In genomic region chr7:44971142-44971541, GRCm38 (mm10) we compare ENCODE assay signal across 9 mouse cellular contexts. TPM values are rescaled to one million over a fixed set of nuclear protein-coding genes. Genes with fewer than 3 reads are reported as not detected.
DNase-seq lines count a peak whose midpoint lies in the region; ATAC-seq and TF ChIP-seq lines count a peak whose summit lies in the region.
"Had no signal": no experiment of that assay in that cellular context is flagged by ENCODE, and none has a peak within 500 bp of the region (broad histone marks: within the 10 kb centered on the region; RNA-seq: fewer than 3 reads in every experiment).

No protein-coding gene starts in this region.

- H3K36me3 ChIP-seq in forebrain, embryonic 13.5 days (ENCODE audit: poor library complexity, severe bottlenecking), result peaks cover 29% of the 10 kb centered on the region
- H3K36me3 ChIP-seq in limb, embryonic 11.5 days (ENCODE audit: control insufficient read depth, insufficient read depth, low read length), result no peaks in the 10 kb centered on the region; the same call in 1 of the 2 replicates
- peaks cover 8% of the 10 kb centered on the region for H3K36me3 ChIP-seq in neural tube, embryonic 14.5 days (ENCODE audit: control insufficient read depth, insufficient read depth, low read length)

- H3K9ac ChIP-seq in forebrain, embryonic 13.5 days, result peak overlapping the region; percentile 45
- H3K9ac ChIP-seq in limb, embryonic 11.5 days (ENCODE audit: low read length), result peak overlapping the region; percentile 65
- H3K9ac ChIP-seq in neural tube, embryonic 14.5 days (replicated peaks; ENCODE audit: low read depth, low read length), result peak overlapping the region; percentile 53

- intact Hi-C loops in left cerebral cortex, adult 2 months (cut with DNase I), result no loop called here

- ATAC-seq in forebrain, embryonic 13.5 days, result no peak
- ATAC-seq in limb, embryonic 11.5 days (ENCODE audit: insufficient number of reproducible peaks, low FRiP score, low TSS enrichment, low read depth), result no peak
- ATAC-seq in neural tube, embryonic 14.5 days (ENCODE audit: low read depth), result no peak

- H3K9me3 ChIP-seq in forebrain, embryonic 13.5 days (replicated peaks), result no peaks in the 10 kb centered on the region
- H3K9me3 ChIP-seq in limb, embryonic 11.5 days (ENCODE audit: control insufficient read depth, low read length), result no peaks in the 10 kb centered on the region
- no peaks in the 10 kb centered on the region for H3K9me3 ChIP-seq in neural tube, embryonic 14.5 days (ENCODE audit: control insufficient read depth, low read length)

- peaks cover 34% of the 10 kb centered on the region for H3K4me1 ChIP-seq in forebrain, embryonic 13.5 days
- peaks cover 11% of the 10 kb centered on the region for H3K4me1 ChIP-seq in limb, embryonic 11.5 days (ENCODE audit: control insufficient read depth, insufficient read depth, low read length)
- H3K4me1 ChIP-seq in neural tube, embryonic 14.5 days (ENCODE audit: control insufficient read depth, insufficient read depth, low read length), result peaks cover 37% of the 10 kb centered on the region

- no peaks in the 10 kb centered on the region for H3K27me3 ChIP-seq in forebrain, embryonic 13.5 days
- H3K27me3 ChIP-seq in limb, embryonic 11.5 days (ENCODE audit: control insufficient read depth, insufficient read depth, low read length), result no peaks in the 10 kb centered on the region
- no peaks in the 10 kb centered on the region for H3K27me3 ChIP-seq in neural tube, embryonic 14.5 days (ENCODE audit: control insufficient read depth, insufficient read depth, low read length)
- H3K27me3 ChIP-seq: Patski had no signal

- no peak for DNase-seq in left cerebral cortex, adult 2 months (ENCODE audit: extremely low spot score in 1 of 2, low spot score in 2 of 2)
- no peak for DNase-seq in left cerebral cortex, adult 11 months (ENCODE audit: low spot score)
- DNase-seq in limb, embryonic 11.5 days (ENCODE audit: low spot score), result no peak
- no peak for DNase-seq in thymus, postnatal 25 days
- DNase-seq in spleen, adult 18-20 months, result no peak
- DNase-seq in right cerebral cortex, adult 18-20 months, result no peak

- no peak for TF ChIP-seq CTCF in left cerebral cortex, adult 2 months (IDR thresholded peaks at IDR 0.05)

- peak overlapping the region; percentile 71 for H3K4me2 ChIP-seq in forebrain, embryonic 13.5 days
- peak overlapping the region; percentile 76 for H3K4me2 ChIP-seq in limb, embryonic 11.5 days (ENCODE audit: low read depth, severe bottlenecking)
- H3K4me2 ChIP-seq in neural tube, embryonic 14.5 days (ENCODE audit: low read depth, low read length), result peak overlapping the region; percentile 72

- H3K27ac ChIP-seq in left cerebral cortex, adult 2 months, result no peak overlapping the region; the same call in 1 of the 2 replicates
- H3K27ac ChIP-seq in forebrain, embryonic 13.5 days, result peak overlapping the region; percentile 73
- no peak overlapping the region for H3K27ac ChIP-seq in limb, embryonic 11.5 days (replicated peaks; ENCODE audit: low read depth, low read length)
- no peak overlapping the region for H3K27ac ChIP-seq in neural tube, embryonic 14.5 days (ENCODE audit: low read depth, low read length)

- peak overlapping the region; percentile 49; the same call in 1 of the 2 replicates for H3K4me3 ChIP-seq in left cerebral cortex, adult 2 months
- H3K4me3 ChIP-seq in forebrain, embryonic 13.5 days, result peak overlapping the region; percentile 50
- peak overlapping the region; percentile 59 for H3K4me3 ChIP-seq in limb, embryonic 11.5 days (ENCODE audit: low read depth, low read length)
- H3K4me3 ChIP-seq in neural tube, embryonic 14.5 days (ENCODE audit: low read depth, low read length), result peak overlapping the region; percentile 45

- 69% methylated on average over 7 of the region's 7 CpGs for WGBS in forebrain, embryonic 13.5 days
- 80% methylated on average over 7 of the region's 7 CpGs for WGBS in limb, embryonic 11.5 days
- 68% methylated on average over 7 of the region's 7 CpGs for WGBS in neural tube, embryonic 14.5 days

RNA-seq across cellular contexts. Expression of gene Cpt1c, which starts 3.5 kb away (rescaled TPM):
- total RNA-seq in left cerebral cortex, adult 2 months (2021), result 100 to 1,000 TPM in 1 of 2 experiments, 10 to 100 TPM in 1; 97.9 to 102 TPM
- 40.2 and 43.1 TPM in 2 replicates for polyA plus RNA-seq in forebrain, embryonic 13.5 days (2015; fragmentation: Nextera tagmentation; extraction: Ambion mirVana)
- 17.5 and 22.1 TPM in 2 replicates for polyA plus RNA-seq in limb, embryonic 11.5 days (2014; fragmentation: Nextera tagmentation; extraction: Ambion mirVana)
- 54.3 and 60.3 TPM in 2 replicates for polyA plus RNA-seq in neural tube, embryonic 14.5 days (2014; fragmentation: Nextera tagmentation; extraction: Ambion mirVana)

RNA-seq across cellular contexts. Expression of gene Prmt1, which starts 15.2 kb away (rescaled TPM):
- 100 to 1,000 TPM; 143 to 150 TPM for total RNA-seq in left cerebral cortex, adult 2 months (2021)
- polyA plus RNA-seq in forebrain, embryonic 13.5 days (2015; fragmentation: Nextera tagmentation; extraction: Ambion mirVana), result 815 and 859 TPM in 2 replicates
- polyA plus RNA-seq in limb, embryonic 11.5 days (2014; fragmentation: Nextera tagmentation; extraction: Ambion mirVana), result 332 and 334 TPM in 2 replicates
- 189 and 206 TPM in 2 replicates for polyA plus RNA-seq in neural tube, embryonic 14.5 days (2014; fragmentation: Nextera tagmentation; extraction: Ambion mirVana)

RNA-seq across cellular contexts. Expression of gene Irf3, which starts 26.3 kb away (rescaled TPM):
- total RNA-seq in left cerebral cortex, adult 2 months (2021), result 10 to 100 TPM; 36.4 to 36.9 TPM
- polyA plus RNA-seq in forebrain, embryonic 13.5 days (2015; fragmentation: Nextera tagmentation; extraction: Ambion mirVana), result 67.9 and 72.7 TPM in 2 replicates
- polyA plus RNA-seq in limb, embryonic 11.5 days (2014; fragmentation: Nextera tagmentation; extraction: Ambion mirVana), result 73.9 and 83.5 TPM in 2 replicates
- 53.8 and 60.2 TPM in 2 replicates for polyA plus RNA-seq in neural tube, embryonic 14.5 days (2014; fragmentation: Nextera tagmentation; extraction: Ambion mirVana)

RNA-seq across cellular contexts. Expression of gene Bcl2l12, which starts 27.4 kb away (rescaled TPM):
- total RNA-seq in left cerebral cortex, adult 2 months (2021), result 1 to 10 TPM; 3.0 to 3.8 TPM
- 40.5 and 45.6 TPM in 2 replicates for polyA plus RNA-seq in forebrain, embryonic 13.5 days (2015; fragmentation: Nextera tagmentation; extraction: Ambion mirVana)
- 91.7 and 91.9 TPM in 2 replicates for polyA plus RNA-seq in limb, embryonic 11.5 days (2014; fragmentation: Nextera tagmentation; extraction: Ambion mirVana)
- polyA plus RNA-seq in neural tube, embryonic 14.5 days (2014; fragmentation: Nextera tagmentation; extraction: Ambion mirVana), result 6.4 and 9.5 TPM in 2 replicates

RNA-seq across cellular contexts. Expression of gene Tsks, which starts 28.1 kb away (rescaled TPM):
- total RNA-seq in left cerebral cortex, adult 2 months (2021), result 1 to 10 TPM; 2.8 to 3.0 TPM
- polyA plus RNA-seq in forebrain, embryonic 13.5 days (2015; fragmentation: Nextera tagmentation; extraction: Ambion mirVana), result 0.20 TPM in 1 of 2 replicates, not detected in the other
- 0.13 TPM in 1 of 2 replicates, not detected in the other for polyA plus RNA-seq in limb, embryonic 11.5 days (2014; fragmentation: Nextera tagmentation; extraction: Ambion mirVana)
- 0.11 and 0.19 TPM in 2 replicates for polyA plus RNA-seq in neural tube, embryonic 14.5 days (2014; fragmentation: Nextera tagmentation; extraction: Ambion mirVana)
